Mouse (Mus musculus): Measurements from ENCODE around the gene Trappc3l. TPM values are rescaled to one million over a fixed set of nuclear protein-coding genes. Genes with fewer than 3 reads are reported as not detected.

The Trappc3l gene
- not detected in 2 replicates for polyA plus RNA-seq (2012)

DNA sequence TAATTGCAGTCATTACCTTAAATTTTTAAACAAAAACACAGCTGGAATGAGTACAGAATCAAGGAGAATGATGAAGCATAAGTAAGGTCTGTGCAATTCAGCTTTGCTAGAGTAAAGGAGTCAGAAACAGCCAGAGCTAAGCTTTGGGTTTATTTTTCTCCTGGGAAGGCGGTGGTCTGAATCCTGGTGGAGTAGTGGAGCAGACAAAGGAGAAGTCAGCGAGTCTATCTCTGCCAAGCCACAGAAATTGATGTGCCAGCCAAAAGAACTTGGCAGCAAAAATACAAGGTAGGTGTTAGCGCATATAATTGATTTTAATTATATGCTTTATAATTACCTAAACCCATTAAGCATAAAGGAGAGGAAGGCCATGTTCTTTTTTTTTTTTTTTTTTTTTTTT, at the start of gene Trappc3l:
TSS of gene Trappc3l (plus strand) at position 197 of the 400 bp plus-strand sequence.
- TF ChIP-seq GATA1 (IDR thresholded peaks at IDR 0.05; ENCODE audit: low read length): no peak

DNA sequence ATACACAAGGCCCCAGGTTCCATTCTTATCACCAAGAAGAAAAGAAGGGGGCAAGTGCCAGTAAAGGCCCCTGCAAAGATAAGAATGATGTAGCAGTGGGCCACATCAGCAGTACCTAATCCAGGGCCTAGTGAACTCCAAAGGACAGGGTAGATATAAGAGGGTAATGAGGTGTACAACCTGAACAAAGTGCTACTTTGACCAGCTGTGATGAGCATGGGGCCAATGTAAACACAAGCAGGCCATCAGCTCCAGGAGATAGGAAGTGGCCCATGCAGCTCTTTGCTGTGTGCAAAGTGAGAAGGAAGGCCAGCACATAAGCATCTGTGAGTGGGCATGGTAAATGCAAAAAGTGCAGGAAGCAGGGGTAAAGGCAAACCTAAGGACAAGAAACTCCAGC, 39.0 kb upstream of the Trappc3l start:
- TF ChIP-seq GATA1 (IDR thresholded peaks at IDR 0.05; ENCODE audit: low read length): no peak

DNA sequence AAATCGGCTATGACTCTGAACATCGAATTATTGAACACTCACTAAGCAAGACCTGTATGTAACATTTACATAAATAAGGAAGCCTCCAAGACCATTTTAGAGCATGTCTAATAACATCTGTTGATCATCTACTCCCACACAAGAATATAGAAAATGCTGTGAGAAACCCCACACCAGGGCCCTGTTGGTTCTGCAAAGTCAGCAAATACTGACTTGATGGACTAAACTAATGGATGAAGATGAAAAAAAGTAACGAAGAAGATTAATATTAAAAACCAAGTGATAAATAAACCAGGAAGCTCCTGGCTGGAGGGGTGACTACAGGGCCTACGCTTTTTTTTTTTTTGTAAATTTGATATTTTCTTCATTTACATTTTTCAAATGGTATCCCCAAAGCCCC, 24.8 kb upstream of the Trappc3l start:
- no peak for TF ChIP-seq GATA1 (IDR thresholded peaks at IDR 0.05; ENCODE audit: low read length)

DNA sequence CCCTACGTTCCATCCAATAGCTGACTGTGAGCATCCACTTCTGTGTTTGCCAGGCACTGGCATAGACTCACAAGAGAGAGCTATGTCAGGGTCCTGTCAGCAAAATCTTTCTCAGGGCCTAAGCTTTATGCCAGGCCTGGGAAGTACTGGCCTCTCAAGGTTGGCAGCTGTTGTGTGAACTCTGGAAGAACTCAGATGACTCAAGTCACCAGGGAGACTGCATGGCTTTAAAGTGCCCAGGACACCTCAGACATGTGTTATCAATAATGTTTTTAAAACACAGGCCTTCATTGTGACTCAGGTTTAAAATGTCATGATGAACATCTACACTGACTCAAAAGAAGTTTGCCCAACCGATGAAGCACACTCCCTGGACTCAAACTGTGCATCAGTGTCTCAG, 24.2 kb upstream of the Trappc3l start:
- TF ChIP-seq GATA1 (IDR thresholded peaks at IDR 0.05; ENCODE audit: low read length): no peak

DNA sequence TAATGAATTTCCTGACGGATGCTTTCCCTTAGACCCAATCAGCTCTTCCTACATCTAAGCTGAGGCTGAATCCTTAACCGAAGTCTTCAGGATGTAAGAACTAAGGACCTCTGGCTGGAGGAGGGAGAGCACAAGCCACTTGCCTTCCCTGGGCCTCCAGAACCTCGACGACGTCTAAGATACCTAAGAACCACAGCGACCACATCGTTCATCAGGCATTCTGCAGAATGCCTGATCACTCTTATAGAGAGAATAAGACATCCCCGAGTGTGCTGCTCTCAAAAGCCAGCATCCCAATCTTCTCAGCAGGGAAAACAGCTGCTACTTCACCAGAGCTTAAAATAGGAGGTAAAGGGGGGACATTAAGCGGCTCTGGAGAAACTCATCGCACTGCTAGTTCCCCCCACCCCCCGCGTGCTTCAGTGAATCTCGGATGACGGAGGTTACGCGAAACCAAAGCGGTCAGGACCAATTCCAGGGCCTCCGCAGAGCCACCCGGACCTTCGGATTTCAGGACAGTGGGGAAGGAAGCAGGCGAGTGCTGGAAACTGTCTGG, 18.6 kb upstream of the Trappc3l start:
- TF ChIP-seq GATA1 (IDR thresholded peaks at IDR 0.05; ENCODE audit: low read length): no peak

DNA sequence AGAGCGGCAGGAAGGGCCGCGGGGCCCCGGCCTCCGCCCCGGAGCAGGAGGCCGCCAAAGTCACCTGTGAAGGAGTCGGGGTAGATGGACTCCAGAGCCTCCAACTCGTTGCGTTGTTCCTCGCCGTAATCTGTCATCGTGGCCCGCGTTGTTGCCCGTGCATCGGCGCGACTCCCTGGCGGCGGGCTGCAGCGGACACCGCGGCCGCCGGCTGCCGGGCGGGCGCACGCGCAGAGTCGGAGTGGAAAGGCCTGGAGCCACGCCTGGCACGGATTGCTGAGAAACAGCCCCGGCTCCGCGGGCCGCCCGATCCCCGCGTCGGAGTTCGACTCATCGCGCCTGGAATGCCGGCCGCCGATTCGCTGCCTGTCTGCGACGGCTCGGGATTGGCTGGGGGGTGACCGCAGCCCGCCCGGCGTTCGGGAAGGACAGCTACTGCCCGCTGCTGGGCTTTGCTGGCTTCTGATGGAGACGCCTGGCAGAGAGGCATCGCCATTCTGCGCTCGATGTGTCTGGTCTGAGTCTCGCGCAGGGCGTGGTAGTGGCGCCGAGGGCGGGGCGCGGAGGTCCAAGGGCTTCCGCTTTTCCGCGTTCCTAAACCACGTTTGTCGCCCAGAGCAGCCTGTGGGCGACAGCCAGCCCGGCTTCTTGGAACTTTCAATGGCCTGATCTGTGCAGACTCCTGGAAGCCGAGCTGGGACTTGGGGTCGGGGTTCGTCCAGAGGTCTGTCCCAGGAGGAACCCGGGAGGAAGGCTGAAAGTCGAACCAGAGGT, 17.9 kb upstream of the Trappc3l start, which contains the start of gene Rwdd1:
TSS of gene Rwdd1 (minus strand) at position 323 of the 774 bp plus-strand sequence.
- no peak for TF ChIP-seq GATA1 (IDR thresholded peaks at IDR 0.05; ENCODE audit: low read length)

DNA sequence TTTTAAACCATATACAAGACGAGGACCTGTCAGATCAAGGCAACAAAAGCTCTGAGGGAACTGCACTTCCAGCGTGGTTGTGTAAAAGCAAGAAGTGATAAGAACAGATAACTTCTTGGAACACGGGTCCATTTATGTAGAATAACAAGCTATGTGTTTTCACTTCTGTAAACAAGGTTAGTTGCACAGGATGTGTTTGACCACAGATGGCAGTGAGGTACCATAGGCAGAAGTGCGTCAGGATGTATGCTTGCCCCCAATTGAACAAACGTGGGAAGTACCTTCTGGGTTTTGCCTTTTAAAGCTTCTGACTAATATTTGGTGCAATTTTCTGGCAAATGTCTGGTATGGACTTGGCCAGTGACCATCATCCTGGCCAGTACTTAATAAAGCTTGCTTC, 7.1 kb upstream of the Trappc3l start:
- TF ChIP-seq GATA1 (IDR thresholded peaks at IDR 0.05; ENCODE audit: low read length): no peak

DNA sequence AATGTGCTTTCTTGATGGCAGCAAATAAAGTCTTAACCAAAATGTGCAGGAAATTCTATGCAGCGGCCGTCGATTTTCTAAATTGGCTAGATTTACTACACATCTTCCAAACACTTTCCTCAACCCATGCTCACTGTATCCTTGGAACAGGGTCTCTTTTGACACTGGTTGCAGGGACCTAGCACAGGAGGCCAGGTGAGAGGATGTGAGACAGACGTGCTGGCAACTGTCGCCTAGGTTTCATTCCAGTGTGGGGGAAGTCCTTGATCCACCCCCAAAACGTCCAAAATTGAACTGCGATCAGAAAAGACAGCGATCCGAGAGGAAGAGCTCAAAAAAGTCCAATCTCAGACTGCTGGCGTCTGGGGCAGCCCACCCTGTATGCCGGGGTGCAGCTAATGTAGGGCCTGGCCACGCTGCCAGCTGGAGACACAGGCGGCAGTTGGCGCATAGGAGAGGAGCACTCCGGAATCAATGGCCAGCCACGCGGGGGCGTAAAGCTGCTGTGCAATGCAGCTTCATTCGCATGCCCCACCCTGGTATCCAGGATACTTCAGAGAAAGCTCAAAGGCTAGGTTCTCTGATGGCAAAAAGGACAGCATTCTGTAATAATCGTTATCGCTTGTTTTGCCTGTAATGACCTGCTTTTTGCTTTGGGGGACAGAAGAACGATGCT, 3.6 kb upstream of the Trappc3l start:
- no peak for TF ChIP-seq GATA1 (IDR thresholded peaks at IDR 0.05; ENCODE audit: low read length)

DNA sequence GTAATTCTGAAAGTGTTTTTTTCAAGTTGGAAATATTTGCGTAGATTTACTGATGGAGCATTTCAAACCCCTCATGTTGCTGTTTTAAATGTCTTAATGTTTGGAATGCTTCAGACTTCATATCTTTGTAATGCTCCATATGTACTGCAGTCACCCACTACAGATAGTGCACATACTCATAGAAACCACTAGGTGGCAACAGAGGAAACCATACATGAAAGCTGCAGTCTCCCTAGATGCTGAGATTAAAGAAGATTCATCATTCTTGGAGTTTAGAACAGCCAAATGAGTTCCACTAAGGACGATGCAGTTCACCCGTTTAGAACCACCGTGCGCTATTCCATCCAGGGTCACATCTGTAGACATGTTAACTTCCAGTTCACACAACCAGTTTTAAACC, 810 bp upstream of the Trappc3l start:
- TF ChIP-seq GATA1 (IDR thresholded peaks at IDR 0.05; ENCODE audit: low read length): no peak

DNA sequence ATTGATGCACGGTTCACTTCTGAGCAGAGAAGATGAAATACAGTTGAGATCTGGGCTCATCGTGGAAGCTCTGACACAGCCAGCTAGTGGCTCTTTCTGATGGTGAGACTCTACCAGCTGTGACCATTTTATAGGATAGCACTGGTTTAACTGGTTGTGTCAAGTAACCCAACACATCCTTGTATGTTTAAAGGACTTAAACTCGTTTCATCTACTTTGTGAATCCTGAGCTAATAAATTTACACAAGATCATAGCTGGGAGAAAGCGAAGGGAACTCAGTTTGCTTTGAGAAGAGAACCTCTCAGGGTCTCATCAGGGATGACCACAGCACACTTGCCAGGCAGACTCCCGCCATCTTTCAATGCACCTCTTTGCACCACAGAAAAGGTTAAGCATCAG, 6.8 kb downstream of the Trappc3l start, which contains the start of gene Calhm4:
TSS of gene Calhm4 (minus strand) at position 101 of the 400 bp plus-strand sequence.
- no peak for TF ChIP-seq GATA1 (IDR thresholded peaks at IDR 0.05; ENCODE audit: low read length)

DNA sequence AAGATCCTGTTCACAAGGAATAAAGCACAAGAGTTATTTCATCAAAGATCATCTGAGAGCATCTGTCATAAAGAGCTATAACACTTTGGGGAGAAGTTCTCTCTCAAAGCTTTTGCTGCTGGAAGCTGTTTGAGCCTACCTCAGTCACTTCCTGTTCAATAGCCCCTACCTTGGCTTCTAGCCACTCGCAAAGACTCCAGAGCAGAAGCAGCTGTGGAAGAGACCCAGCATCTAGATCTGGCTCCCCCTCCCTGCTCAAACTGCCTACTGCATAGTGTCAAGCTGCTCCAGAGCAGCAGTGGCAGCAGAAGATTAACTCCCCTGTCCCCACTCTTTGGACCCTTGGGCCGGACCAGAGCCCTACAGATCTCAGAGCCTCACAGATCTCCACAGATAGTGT, 16.6 kb downstream of the Trappc3l start:
- TF ChIP-seq GATA1 (IDR thresholded peaks at IDR 0.05; ENCODE audit: low read length): no peak

DNA sequence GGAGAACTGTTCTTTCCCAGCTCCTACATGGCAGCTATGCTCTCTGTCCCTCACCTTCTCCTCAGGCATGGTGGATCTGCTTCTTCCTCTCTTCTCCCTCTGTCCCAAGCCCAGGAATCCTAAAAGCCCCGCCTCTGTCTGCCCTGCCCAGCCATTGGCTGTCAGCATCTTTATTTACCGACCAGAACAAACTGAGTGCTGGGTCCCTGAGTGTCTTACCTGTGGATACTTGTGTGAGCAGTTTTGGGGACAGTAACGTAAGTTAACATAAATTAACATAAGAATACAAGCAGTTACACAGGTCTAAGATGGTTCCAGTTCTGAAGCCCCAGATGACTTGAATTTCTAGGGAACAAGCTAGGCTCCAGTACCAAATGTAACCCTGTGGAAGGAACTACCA, 29.2 kb downstream of the Trappc3l start:
- TF ChIP-seq GATA1 (IDR thresholded peaks at IDR 0.05; ENCODE audit: low read length): no peak

DNA sequence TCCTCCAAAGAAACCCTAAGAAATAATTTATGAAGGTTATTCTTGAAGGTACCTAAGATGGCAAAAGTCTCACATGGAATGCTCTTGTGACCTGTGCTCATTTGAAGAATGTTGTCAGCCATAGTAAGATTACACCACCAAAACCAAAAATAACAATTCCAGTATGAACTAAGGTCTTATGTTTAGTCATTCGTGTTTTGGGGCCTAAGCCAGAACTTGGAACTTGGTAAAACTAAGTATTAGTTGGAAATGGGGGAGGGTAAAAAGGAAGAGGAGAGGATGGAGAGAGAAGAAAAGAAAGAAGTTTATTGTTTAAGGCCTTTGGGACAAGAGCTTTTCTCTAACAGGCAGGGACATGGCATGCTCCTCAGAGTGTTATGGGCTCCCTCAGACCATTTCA, 32.2 kb downstream of the Trappc3l start:
- no peak for TF ChIP-seq GATA1 (IDR thresholded peaks at IDR 0.05; ENCODE audit: low read length)

DNA sequence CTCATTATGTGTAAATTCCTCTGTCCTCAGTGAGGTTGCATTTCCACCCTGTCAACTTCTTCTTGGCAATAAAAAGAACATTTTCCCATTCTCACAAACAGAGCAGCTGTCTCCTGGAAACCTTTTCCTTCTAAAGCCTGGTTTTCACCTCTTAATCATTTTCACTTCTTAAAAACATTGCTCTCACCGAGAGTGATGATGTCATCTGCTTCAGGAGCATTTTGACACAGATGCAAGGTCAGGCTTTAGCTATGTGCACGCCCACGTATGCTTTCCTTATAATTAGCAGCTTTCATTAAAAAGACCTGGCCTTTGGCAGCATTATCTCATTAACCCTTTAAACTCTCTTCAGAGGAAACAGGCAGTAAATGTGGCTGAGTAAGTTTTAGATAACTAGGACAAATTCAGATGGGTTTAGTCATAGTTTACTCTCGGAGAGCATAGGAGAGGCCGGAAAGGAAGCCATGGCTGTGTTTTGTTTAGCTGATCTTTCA, 33.6 kb downstream of the Trappc3l start:
- TF ChIP-seq GATA1 (IDR thresholded peaks at IDR 0.05; ENCODE audit: low read length): no peak

DNA sequence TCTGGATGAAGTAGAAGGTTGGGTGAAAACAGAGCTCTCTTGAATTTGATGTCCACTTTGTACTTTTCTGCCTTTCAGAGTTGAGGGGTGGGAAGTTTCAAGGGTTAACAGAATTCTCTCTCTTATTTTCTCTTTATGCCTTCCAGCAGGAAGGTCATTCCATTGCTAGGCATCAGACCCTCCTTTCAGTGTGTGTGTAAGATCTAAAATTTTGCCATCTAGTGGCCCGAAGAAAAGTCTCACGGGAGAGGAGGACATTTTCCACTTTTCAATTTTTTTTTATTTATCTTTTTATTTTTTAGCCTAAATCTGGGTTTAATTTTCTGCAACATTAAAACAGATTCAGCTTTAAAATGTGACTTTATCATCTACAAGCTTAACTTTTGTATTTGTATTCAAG, 34.3 kb downstream of the Trappc3l start:
- no peak for TF ChIP-seq GATA1 (IDR thresholded peaks at IDR 0.05; ENCODE audit: low read length)

DNA sequence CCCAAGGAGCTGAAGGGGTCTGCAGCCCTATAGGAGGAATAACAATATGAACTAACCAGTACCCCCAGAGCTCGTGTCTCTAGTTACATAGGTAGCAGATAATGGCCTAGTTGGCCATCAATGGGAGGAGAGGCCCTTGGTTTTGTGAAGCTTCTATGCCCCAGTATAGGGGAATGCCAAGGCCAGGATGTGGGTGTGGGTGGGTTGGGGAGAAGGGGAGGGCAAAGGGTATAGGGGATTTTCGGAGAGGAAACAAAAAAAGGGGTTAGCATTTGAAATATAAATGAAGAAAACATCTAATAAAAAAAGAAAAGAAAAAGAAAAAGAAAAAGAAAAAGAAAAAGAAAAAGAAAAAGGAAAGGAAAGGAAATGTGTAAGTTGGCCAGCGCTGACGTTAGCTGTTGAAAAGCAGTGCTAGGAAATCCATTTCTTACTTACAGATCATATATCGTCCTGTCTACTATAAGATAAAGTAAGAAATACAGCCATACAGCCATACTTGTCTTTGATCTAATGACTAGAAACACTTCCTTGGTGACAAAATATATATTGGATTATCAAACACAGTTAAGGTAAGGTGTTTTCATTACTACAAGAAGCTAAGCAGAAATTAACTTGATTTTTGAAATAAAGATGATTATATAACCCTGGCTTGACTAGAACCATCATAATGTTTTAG, 37.3 kb downstream of the Trappc3l start:
- TF ChIP-seq GATA1 (IDR thresholded peaks at IDR 0.05; ENCODE audit: low read length): no peak
